Mouse (Mus musculus): ENCODE data around the gene Bpgm.

Gene Bpgm

GRCm38 (mm10) chr6:34483811-34484210 is 7.8 kb downstream of the Bpgm start:
- no peak for DNase-seq (ENCODE audit: low read depth, low spot score)

- DNase-seq (ENCODE audit: low read depth, low spot score), result no peak
Measured at GRCm38 (mm10) chr6:34486071-34486626, 10.1 kb downstream of the Bpgm start.

- no peak for DNase-seq (ENCODE audit: low read depth, low spot score)
Measured at GRCm38 (mm10) chr6:34493327-34494095, 17.5 kb downstream of the Bpgm start.

GRCm38 (mm10) chr6:34495140-34495551 is 19.1 kb downstream of the Bpgm start:
- DNase-seq (ENCODE audit: low read depth, low spot score), result no peak

GRCm38 (mm10) chr6:34497991-34498625 is 22.1 kb downstream of the Bpgm start:
- no peak for DNase-seq (ENCODE audit: low read depth, low spot score)

- DNase-seq (ENCODE audit: low read depth, low spot score), result no peak
Measured at GRCm38 (mm10) chr6:34502291-34502690, 26.3 kb downstream of the Bpgm start.

- DNase-seq (ENCODE audit: low read depth, low spot score), result no peak
Measured at GRCm38 (mm10) chr6:34505957-34506356, 29.9 kb downstream of the Bpgm start.

GRCm38 (mm10) chr6:34507581-34507980 is 31.6 kb downstream of the Bpgm start:
- no peak for DNase-seq (ENCODE audit: low read depth, low spot score)

GRCm38 (mm10) chr6:34508016-34508415 is 32.0 kb downstream of the Bpgm start:
- DNase-seq (ENCODE audit: low read depth, low spot score), result no peak

GRCm38 (mm10) chr6:34510277-34510676 is 34.3 kb downstream of the Bpgm start:
- no peak for DNase-seq (ENCODE audit: low read depth, low spot score)

GRCm38 (mm10) chr6:34511410-34511809 is 35.4 kb downstream of the Bpgm start:
- peak; percentile 42 for DNase-seq (ENCODE audit: low read depth, low spot score)

GRCm38 (mm10) chr6:34512741-34513140 is 36.7 kb downstream of the Bpgm start:
- DNase-seq (ENCODE audit: low read depth, low spot score), result no peak

GRCm38 (mm10) chr6:34514655-34515054 is 38.6 kb downstream of the Bpgm start:
- DNase-seq (ENCODE audit: low read depth, low spot score), result no peak

GRCm38 (mm10) chr6:34515098-34515782 is 39.2 kb downstream of the Bpgm start:
- no peak for DNase-seq (ENCODE audit: low read depth, low spot score)

- no peak for DNase-seq (ENCODE audit: low read depth, low spot score)
Measured at GRCm38 (mm10) chr6:34515783-34516099, 39.7 kb downstream of the Bpgm start.

GRCm38 (mm10) chr6:34517750-34518149 is 41.7 kb downstream of the Bpgm start:
- no peak for DNase-seq (ENCODE audit: low read depth, low spot score)

GRCm38 (mm10) chr6:34519087-34519486 is 43.1 kb downstream of the Bpgm start:
- DNase-seq (ENCODE audit: low read depth, low spot score), result no peak

GRCm38 (mm10) chr6:34520491-34520890 is 44.5 kb downstream of the Bpgm start:
- DNase-seq (ENCODE audit: low read depth, low spot score), result no peak

GRCm38 (mm10) chr6:34520912-34521311 is 44.9 kb downstream of the Bpgm start:
- DNase-seq (ENCODE audit: low read depth, low spot score), result no peak

GRCm38 (mm10) chr6:34523476-34523875 is 47.5 kb downstream of the Bpgm start:
- DNase-seq (ENCODE audit: low read depth, low spot score), result no peak

GRCm38 (mm10) chr6:34525499-34525924 is 49.5 kb downstream of the Bpgm start:
- no peak for DNase-seq (ENCODE audit: low read depth, low spot score)

- no peak for DNase-seq (ENCODE audit: low read depth, low spot score)
Measured at GRCm38 (mm10) chr6:34525927-34526326, 49.9 kb downstream of the Bpgm start.

All from retina, adult 2 months (tissue).